Mouse (Mus musculus) liver (tissue): ENCODE results near the gene Pced1b.

ENCODE experiments used
- DNase-seq: peaks from one replicate; pipeline ENCODE4 v3.0.0-alpha.2; 2020; ENCODE audit warnings: mixed read lengths

Pced1b gene

GRCm38 (mm10) chr15:97406105-97406504, 159.2 kb downstream of the Pced1b start:
- no peak for DNase-seq

GRCm38 (mm10) chr15:97407496-97408454, 160.9 kb downstream of the Pced1b start:
- no peak for DNase-seq

GRCm38 (mm10) chr15:97411136-97411535, 164.2 kb downstream of the Pced1b start:
- no peak for DNase-seq

GRCm38 (mm10) chr15:97411671-97412070, 164.8 kb downstream of the Pced1b start:
- no peak for DNase-seq

- no peak for DNase-seq
These were observed 165.4 kb downstream of the Pced1b start for GRCm38 (mm10) chr15:97412308-97412707.

- DNase-seq = no peak
These were observed 166.0 kb downstream of the Pced1b start for GRCm38 (mm10) chr15:97412861-97413260.

GRCm38 (mm10) chr15:97414718-97415413, 168.0 kb downstream of the Pced1b start:
- DNase-seq = no peak

GRCm38 (mm10) chr15:97415426-97415946, 168.6 kb downstream of the Pced1b start:
- no peak for DNase-seq

- DNase-seq = no peak
These were observed 173.4 kb downstream of the Pced1b start for GRCm38 (mm10) chr15:97420292-97420691.

- DNase-seq = no peak
These were observed 174.6 kb downstream of the Pced1b start for GRCm38 (mm10) chr15:97421533-97421932.

- no peak for DNase-seq
These were observed 175.5 kb downstream of the Pced1b start for GRCm38 (mm10) chr15:97422212-97422944.

- DNase-seq = no peak
These were observed 177.5 kb downstream of the Pced1b start for GRCm38 (mm10) chr15:97424375-97424774.

GRCm38 (mm10) chr15:97424961-97425360, 178.1 kb downstream of the Pced1b start:
- DNase-seq = no peak

GRCm38 (mm10) chr15:97429201-97429900, 182.4 kb downstream of the Pced1b start:
- DNase-seq = no peak

- no peak for DNase-seq
These were observed 184.6 kb downstream of the Pced1b start for GRCm38 (mm10) chr15:97431533-97431932.

GRCm38 (mm10) chr15:97432221-97432620, 185.3 kb downstream of the Pced1b start:
- no peak for DNase-seq
